Mouse (Mus musculus): ENCODE results near the gene Hmgn1.

- TF ChIP-seq POLR2A (IDR thresholded peaks at IDR 0.05; ENCODE audit: borderline replicate concordance, extremely low read depth, low read depth, low read length) (no peak), CTCF (IDR thresholded peaks at IDR 0.05; ENCODE audit: insufficient read depth, low read length) (no peak)
Observed at GRCm38 (mm10) chr16:96148834-96149233, 21.3 kb upstream of the Hmgn1 start.
